Mouse (Mus musculus): Measurements from ENCODE around the gene Actr5. TPM values are rescaled to one million over a fixed set of nuclear protein-coding genes. Genes with fewer than 3 reads are reported as not detected.

Actr5 gene
- polyA plus RNA-seq, 1 experiment from 2014 or later = 6.2 TPM

DNA sequence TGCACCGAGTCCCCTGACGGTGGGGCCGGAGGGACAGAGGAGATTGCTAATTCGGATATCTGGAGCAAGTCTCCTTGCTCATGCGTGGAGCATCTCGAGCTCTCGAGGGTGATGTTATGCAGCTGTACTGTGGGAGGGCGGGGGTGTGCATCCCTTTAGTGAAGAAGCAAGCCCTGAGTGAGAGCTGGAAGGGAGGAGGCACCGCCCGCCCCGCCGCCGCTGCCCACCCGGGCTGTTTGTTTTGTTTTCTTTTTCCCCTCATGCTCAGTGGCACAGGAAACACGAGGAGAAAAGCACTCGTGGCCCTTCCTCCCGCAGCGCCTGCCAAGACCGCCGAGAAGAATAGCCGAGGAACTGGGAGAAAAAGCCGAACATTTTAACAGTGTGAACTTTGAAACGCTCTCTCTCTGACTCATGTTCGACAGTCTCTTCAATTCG lies 63.1 kb downstream of the Actr5 start:
- Histone ChIP-seq H3K9me3 (ENCODE audit: control insufficient read depth, low read length) (no peaks in the 10 kb centered on the region), H3K9ac (ENCODE audit: low read depth, low read length) (0 out of 2 replicates have a peak overlapping the region, but pooled peaks have one; percentile 19), H3K36me3 (ENCODE audit: control insufficient read depth, insufficient read depth, low read length) (no peaks in the 10 kb centered on the region), H3K4me1 (ENCODE audit: control insufficient read depth, insufficient read depth, low read depth, low read length) (peaks cover 18% of the 10 kb centered on the region), H3K27me3 (replicated peaks; ENCODE audit: control insufficient read depth, insufficient read depth, low read length) (no peaks in the 10 kb centered on the region), H3K4me3 (ENCODE audit: low read length) (no peak overlapping the region), H3K27ac (ENCODE audit: low read depth, low read length) (no peak overlapping the region), H3K4me2 (ENCODE audit: low read length) (peak overlapping the region; percentile 11; the same call in 1 of the 2 replicates)
- peak; percentile 22; the same call in 1 of the 2 replicates for ATAC-seq
- WGBS = 39% methylated on average over 25 of the region's 25 CpGs

MicroRNA genes within 50 kb of the gene (microRNA counts, 519-probe panel; counts per million panel counts)
- microRNA mmu-miR-3474 = 1,685 counts per million, percentile 17 among the panel's probes with 10 or more counts

Small RNAs within 50 kb of the gene (microRNA-seq; reads per million reads assigned to microRNA genes)
- 3.5 reads per million, percentile 10 among the genes with 10 or more reads in this experiment for gene Mir3474

Other genes starting within 250 kb of the Actr5 start
- 809 and 814 TPM in 2 replicates for gene Snhg11, start 249.2 kb upstream of the Actr5 start, polyA plus RNA-seq (2015; fragmentation: Nextera tagmentation; extraction: Ambion mirVana)
- 19.1 and 21.7 TPM in 2 replicates for gene Ralgapb, start 215.0 kb upstream of the Actr5 start, polyA plus RNA-seq (2015; fragmentation: Nextera tagmentation; extraction: Ambion mirVana)
- not detected in 2 replicates for gene Adig, start 122.3 kb upstream of the Actr5 start, polyA plus RNA-seq (2015; fragmentation: Nextera tagmentation; extraction: Ambion mirVana)
- gene Arhgap40, start 112.1 kb upstream of the Actr5 start, polyA plus RNA-seq (2015; fragmentation: Nextera tagmentation; extraction: Ambion mirVana) = 0.69 and 1.1 TPM in 2 replicates
- gene Slc32a1, start 14.1 kb upstream of the Actr5 start, polyA plus RNA-seq (2015; fragmentation: Nextera tagmentation; extraction: Ambion mirVana) = 10.4 and 15.0 TPM in 2 replicates
- 26.4 and 27.2 TPM in 2 replicates for gene Ppp1r16b, start 40.5 kb downstream of the Actr5 start, polyA plus RNA-seq (2015; fragmentation: Nextera tagmentation; extraction: Ambion mirVana)
- 7.9 and 10.6 TPM in 2 replicates for gene Fam83d, start 143.2 kb downstream of the Actr5 start, polyA plus RNA-seq (2015; fragmentation: Nextera tagmentation; extraction: Ambion mirVana)
- gene Dhx35, start 169.9 kb downstream of the Actr5 start, polyA plus RNA-seq (2015; fragmentation: Nextera tagmentation; extraction: Ambion mirVana) = 13.0 and 13.5 TPM in 2 replicates